Mouse (Mus musculus): ENCODE measurements around the gene Rad9b.

DNA sequence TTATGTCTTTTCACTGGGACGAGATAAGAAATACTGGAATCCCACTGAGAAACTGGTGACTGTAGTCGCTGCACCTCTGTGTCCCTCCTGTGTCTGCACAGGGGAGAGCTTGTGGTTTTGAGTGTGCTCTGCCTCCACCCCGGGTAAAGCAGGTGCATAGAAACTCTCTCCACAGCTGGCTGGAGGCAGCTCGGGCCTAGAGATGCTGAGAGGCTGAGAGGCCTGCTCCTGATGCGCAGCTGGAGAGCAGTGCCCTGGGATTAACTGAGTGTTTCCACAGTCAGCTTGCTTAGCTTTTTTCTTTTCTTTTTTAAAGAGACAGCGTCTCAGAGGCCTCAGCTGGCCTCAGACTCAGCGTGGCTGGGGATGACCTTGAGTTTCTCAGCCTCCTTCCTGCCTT, 42.3 kb downstream of the Rad9b start:
- 0 out of 2 replicates have a peak, but pooled peaks have one; percentile 32 for TF ChIP-seq MEF2A (IDR thresholded peaks at IDR 0.05; ENCODE audit: borderline replicate concordance, low read depth, low read length)
- TF ChIP-seq POLR2A (IDR thresholded peaks at IDR 0.05; ENCODE audit: low read depth, low read length), result no peak
- peak in 1 of 2 experiments; percentile 1; a peak in 1 of 4 replicates for TF ChIP-seq CTCF (conservative IDR thresholded peaks at IDR 0.05 in 1 of 2, IDR thresholded peaks at IDR 0.05 in 1 of 2; ENCODE audit: low read depth in 2 of 2, low read length in 2 of 2)
- TF ChIP-seq TCF12 (IDR thresholded peaks at IDR 0.05; ENCODE audit: low read depth, low read length), result peak; percentile 90; the same call in 1 of the 2 replicates
